Mouse (Mus musculus) large intestine, adult 2 months (tissue): ENCODE results near the gene Rhox2a. TPM values are rescaled to one million over a fixed set of nuclear protein-coding genes. Genes with fewer than 3 reads are reported as not detected.
"Not testable (repeated sequence)": the region's sequence is repeated elsewhere in the genome, so short reads cannot be mapped to it uniquely, and the experiment has no call there.

Experiments
- DNase-seq: peaks from one replicate; pipeline ENCODE4 v3.0.0-alpha.2; 2012; ENCODE audit warnings: low read depth, low spot score
- WGBS: fragments of 180-500 bp; shearing (Covaris S2); methylation state at CpG from one replicate; pipeline ENCODE4 v1.1.7; 2018; 5-methylcytosine and 5-hydroxymethylcytosine counted together
- polyA plus RNA-seq: library from polyadenylated mRNA; depleted of rRNA; stranded (reverse); fragments of >200 nt; gene quantifications from 2 replicates; pipeline ENCODE4 v1.2.3, GENCODE M21; 2012; rRNA removed

The Rhox2a gene
- not detected in 2 replicates for polyA plus RNA-seq

DNA sequence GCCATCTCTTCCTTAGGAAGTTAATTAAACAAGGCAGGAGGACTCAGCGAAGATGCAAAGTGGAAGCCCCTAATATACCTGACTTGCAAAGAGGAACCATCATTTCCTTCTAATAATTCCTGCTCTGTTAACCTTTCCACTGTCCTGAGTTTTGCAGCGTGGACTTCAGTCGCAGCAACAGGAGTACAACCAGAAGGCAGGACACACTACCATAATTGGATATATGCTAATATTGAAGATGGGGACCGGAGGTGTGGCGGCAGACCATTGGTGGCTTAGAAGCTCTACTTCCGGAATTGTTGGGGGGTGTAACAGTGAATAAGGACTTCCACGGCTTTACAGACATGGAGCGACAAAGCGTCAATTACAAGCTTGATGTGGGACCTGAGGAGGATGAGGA is at the start of gene Rhox2a:
Gene Rhox2a (plus strand): TSS at position 301 of the 400 bp plus-strand sequence.
- 100% methylated on average over 2 of the region's 9 CpGs for WGBS
- DNase-seq: not testable (repeated sequence)

GRCm38 (mm10) chrX:37198676-37199075 is 46.1 kb upstream of the Rhox2a start:
- DNase-seq: no peak
- WGBS: 59% methylated on average over 8 of the region's 8 CpGs

DNA sequence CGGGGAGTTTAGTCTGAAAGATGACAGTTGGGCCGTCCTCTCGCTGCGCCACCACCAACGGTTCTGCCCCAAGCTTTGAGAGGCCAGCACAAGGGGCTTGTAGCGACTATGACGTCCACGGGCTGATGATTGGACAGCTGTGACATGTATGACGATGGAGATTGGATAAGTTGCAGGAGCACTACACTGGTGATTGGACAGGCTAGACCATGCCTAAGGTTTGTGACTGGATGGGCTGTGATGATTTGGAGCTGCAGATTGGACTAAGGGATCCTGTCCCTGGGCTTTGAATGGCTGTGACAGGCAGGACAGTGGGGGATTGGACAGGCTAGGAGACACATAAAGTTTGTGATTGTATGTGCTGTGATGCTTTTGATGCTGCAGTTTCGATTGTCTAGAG is 33.8 kb upstream of the Rhox2a start, which contains the start of gene Gm9:
Gene Gm9 (minus strand): TSS at position 101 of the 400 bp plus-strand sequence.
- WGBS: 87% methylated on average over 10 of the region's 10 CpGs
- DNase-seq: no peak

- 68% methylated on average over 1 of the region's 1 CpGs for WGBS
- not testable (repeated sequence) for DNase-seq
Observed at GRCm38 (mm10) chrX:37222158-37222557, 22.6 kb upstream of the Rhox2a start, which contains the start of gene Rhox1. Rhox1 (minus strand) TSS chrX:37222258.

- WGBS: 91% methylated on average over 1 of the region's 3 CpGs
Observed at GRCm38 (mm10) chrX:37249619-37250018, 4.8 kb downstream of the Rhox2a start, which contains the start of gene Rhox3a. Rhox3a (plus strand) TSS chrX:37249919.

DNA sequence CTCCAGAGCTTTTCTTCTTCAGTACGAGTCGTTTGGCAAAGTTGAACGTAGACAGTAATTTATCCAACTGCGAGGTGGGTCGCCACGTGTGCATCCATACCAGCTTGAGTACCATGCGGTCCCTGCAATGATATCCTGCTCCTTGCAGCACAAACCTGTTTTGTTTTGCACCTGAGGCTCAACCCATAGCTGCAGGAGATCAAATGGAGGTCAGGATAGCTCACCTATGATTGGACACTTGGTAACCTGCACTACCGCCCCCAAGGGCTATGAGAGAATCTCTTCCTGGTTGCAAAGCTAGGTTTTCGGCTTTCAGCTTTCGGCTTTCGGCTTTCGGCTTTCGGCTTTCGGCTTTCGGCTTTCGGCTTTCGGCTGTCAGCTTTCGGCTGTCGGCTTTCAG is 20.3 kb downstream of the Rhox2a start, which contains the start of gene Rhox4a:
Gene Rhox4a (plus strand): TSS at position 301 of the 400 bp plus-strand sequence.
- 96% methylated on average over 11 of the region's 19 CpGs for WGBS
- DNase-seq: not testable (repeated sequence)

More at GRCm38 (mm10) chrX:37249619-37250018, 4.8 kb downstream of the Rhox2a start, which contains the start of gene Rhox3a:
- not testable (repeated sequence) for DNase-seq

Other genes with a start within 250 kb of the Rhox2a start
- 0.18 TPM in 1 of 2 replicates, not detected in the other for gene Sowahd, start 196.1 kb upstream of the Rhox2a start, polyA plus RNA-seq
- gene Rpl39, start 159.6 kb upstream of the Rhox2a start, polyA plus RNA-seq: 104 and 119 TPM in 2 replicates
- gene Upf3b, start 134.7 kb upstream of the Rhox2a start, polyA plus RNA-seq: 2.0 and 3.3 TPM in 2 replicates
- gene Nkap, start 118.2 kb upstream of the Rhox2a start, polyA plus RNA-seq: 1.1 and 1.7 TPM in 2 replicates
- not detected in 2 replicates for gene Akap14, start 76.1 kb upstream of the Rhox2a start, polyA plus RNA-seq
- gene Ndufa1, start 53.8 kb upstream of the Rhox2a start, polyA plus RNA-seq: 253 and 320 TPM in 2 replicates
- 2.8 and 3.3 TPM in 2 replicates for gene Rnf113a1, start 53.7 kb upstream of the Rhox2a start, polyA plus RNA-seq
- gene Gm9, start 33.9 kb upstream of the Rhox2a start, polyA plus RNA-seq: not detected in 2 replicates
- gene Rhox1, start 22.7 kb upstream of the Rhox2a start, polyA plus RNA-seq: not detected in 2 replicates
- not detected in 2 replicates for gene Rhox3a, start 4.9 kb downstream of the Rhox2a start, polyA plus RNA-seq
- not detected in 2 replicates for gene Rhox4a, start 20.4 kb downstream of the Rhox2a start, polyA plus RNA-seq
- gene Rhox3a2, start 135.1 kb downstream of the Rhox2a start, polyA plus RNA-seq: not detected in 2 replicates
- gene Rhox4a2, start 145.9 kb downstream of the Rhox2a start, polyA plus RNA-seq: not detected in 2 replicates
- gene Rhox2b, start 167.1 kb downstream of the Rhox2a start, polyA plus RNA-seq: not detected in 2 replicates
- not detected in 2 replicates for gene Rhox4b, start 187.5 kb downstream of the Rhox2a start, polyA plus RNA-seq
- not detected in 2 replicates for gene Rhox2c, start 208.7 kb downstream of the Rhox2a start, polyA plus RNA-seq
- not detected in 2 replicates for gene Rhox3c, start 213.6 kb downstream of the Rhox2a start, polyA plus RNA-seq
- gene Rhox4c, start 235.4 kb downstream of the Rhox2a start, polyA plus RNA-seq: not detected in 2 replicates
- not detected in 2 replicates for gene Rhox2d, start 248.5 kb downstream of the Rhox2a start, polyA plus RNA-seq